Mouse (Mus musculus) olfactory bulb, adult 2 months (tissue): ENCODE measurements around the gene Churc1.

Source experiments
- CTCF ChIP-seq: fragments of 200-500 bp; IDR thresholded peaks from 2 replicates; pipeline ENCODE4 v1.5.1; 2012; ENCODE audit warnings: low read depth, mild to moderate bottlenecking, low read length, moderate library complexity; ENCODE audit not compliant: insufficient read depth
- POLR2A ChIP-seq: fragments of 200-500 bp; IDR thresholded peaks from 2 replicates; pipeline ENCODE4 v1.6.1; 2012; ENCODE audit warnings: mild to moderate bottlenecking, low read depth, low read length, moderate library complexity; ENCODE audit not compliant: insufficient read depth

DNA sequence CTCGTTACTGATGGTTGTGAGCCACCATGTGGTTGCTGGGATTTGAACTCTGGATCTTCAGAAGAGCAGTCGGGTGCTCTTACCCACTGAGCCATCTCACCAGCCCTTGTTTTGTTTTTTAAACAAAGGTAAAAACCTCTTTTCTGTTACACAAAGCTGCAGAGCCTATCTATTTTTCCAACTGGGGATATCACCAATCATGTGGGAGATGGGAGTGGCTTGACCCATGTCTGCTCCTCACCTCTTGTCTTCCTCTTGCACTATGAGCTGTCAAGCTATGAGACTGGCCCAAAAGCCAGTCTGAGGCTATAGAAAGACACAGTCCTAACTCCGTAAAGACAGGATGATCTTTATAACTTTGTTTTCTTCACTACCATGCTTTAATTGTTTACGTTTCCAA, 47.0 kb upstream of the Churc1 start:
- TF ChIP-seq POLR2A (no peak), CTCF (no peak)
